Mouse (Mus musculus) gastrocnemius, adult 2 months (tissue): Measurements from ENCODE around the gene Rbm43. TPM values are rescaled to one million over a fixed set of nuclear protein-coding genes. Genes with fewer than 3 reads are reported as not detected.
"Not testable (repeated sequence)": the region's sequence is repeated elsewhere in the genome, so short reads cannot be mapped to it uniquely, and the experiment has no call there.

Experiments
- DNase-seq: peaks from one replicate; pipeline ENCODE4 v3.0.0; 2022
- H3K27ac ChIP-seq: fragments of 200-600 bp; 2 replicates; pipeline ENCODE4 v1.8.1; 2022; ENCODE audit warnings: mild to moderate bottlenecking
- H3K4me3 ChIP-seq: fragments of 200-600 bp; 2 replicates; pipeline ENCODE4 v1.8.1; 2022; ENCODE audit warnings: mild to moderate bottlenecking, moderate library complexity
- CTCF ChIP-seq: fragments of 200-600 bp; IDR thresholded peaks from 2 replicates; pipeline ENCODE4 v1.8.1; 2022; ENCODE audit warnings: antibody characterized with exemption, mild to moderate bottlenecking, moderate library complexity
- intact Hi-C: fragments of 180-260 bp; cut with DNase I; formaldehyde crosslinking; loops from one replicate; pipeline ENCODE4 v1.15.1; 2025
- total RNA-seq, 2 experiments: library from RNA; stranded (reverse); gene quantifications; 2 replicates each; pipeline ENCODE4 v1.2.3; 2021

The Rbm43 gene
- total RNA-seq, 2 experiments from 2014 or later, result 1.0 to 1.2 TPM

- intact Hi-C loops, result no loop called here
- Histone ChIP-seq H3K27ac (no peak overlapping the region), H3K4me3 (no peak overlapping the region)
- DNase-seq, result no peak
- TF ChIP-seq CTCF, result no peak
These were observed 42.5 kb downstream of the Rbm43 start for GRCm38 (mm10) chr2:51892411-51892901.

- H3K4me3 ChIP-seq, result no peak overlapping the region
- no peak overlapping the region for H3K27ac ChIP-seq
- no peak for DNase-seq
- intact Hi-C loops, result no loop called here
- no peak for TF ChIP-seq CTCF
These were observed 44.0 kb downstream of the Rbm43 start for GRCm38 (mm10) chr2:51890961-51891360.

DNA sequence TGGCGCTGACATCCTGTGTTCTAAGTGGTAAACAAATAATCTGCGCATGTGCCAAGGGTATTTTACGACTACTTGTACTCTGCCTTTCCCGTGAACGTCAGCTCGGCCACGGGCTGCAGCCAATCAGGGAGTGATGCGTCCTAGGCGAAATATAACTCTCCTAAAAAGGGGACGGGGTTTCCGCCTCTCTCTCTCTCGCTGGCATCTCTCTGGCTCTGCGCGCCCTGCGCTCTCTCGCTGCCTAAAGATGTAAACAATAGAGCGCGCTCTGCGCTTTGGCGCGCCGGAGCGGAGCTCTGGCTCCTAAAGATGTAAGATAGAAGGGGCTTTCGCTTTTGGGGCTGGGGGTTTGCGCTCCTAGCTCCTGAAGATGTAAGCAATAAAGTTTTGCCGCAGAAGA is 44.8 kb downstream of the Rbm43 start:
- DNase-seq, H3K27ac ChIP-seq, intact Hi-C loops, H3K4me3 ChIP-seq: not testable (repeated sequence)

DNA sequence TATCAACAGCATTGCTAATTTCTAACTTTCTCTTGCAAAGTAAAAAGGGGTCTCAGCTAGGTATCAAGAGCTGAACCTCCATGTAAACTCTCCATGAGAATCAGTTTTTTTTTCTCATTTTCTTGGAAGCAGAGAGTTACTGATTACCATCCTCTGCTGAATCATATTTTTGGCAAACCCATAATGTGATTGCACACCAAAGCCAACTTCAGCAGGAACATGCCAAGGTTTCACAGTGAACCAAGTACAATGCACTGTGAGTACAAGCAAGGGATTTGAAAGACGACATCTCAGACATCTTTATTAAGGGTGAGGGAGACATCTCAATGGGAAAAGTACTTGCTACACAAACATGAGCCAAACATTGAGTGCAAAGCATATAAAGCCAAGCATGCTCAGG is 54.8 kb downstream of the Rbm43 start:
- intact Hi-C loops, result no loop called here
- DNase-seq, result no peak
- no peak overlapping the region for H3K27ac ChIP-seq
- H3K4me3 ChIP-seq, result no peak overlapping the region
- no peak for TF ChIP-seq CTCF

Other genes with a start within 250 kb of the Rbm43 start
- gene Nmi, start 38.3 kb upstream of the Rbm43 start, total RNA-seq, result 1 to 10 TPM; 2.4 to 3.2 TPM
- 1 to 10 TPM in 1 of 2 experiments, under 1 TPM in 1; 0.59 to 1.2 TPM for gene Tnfaip6, start 102.8 kb upstream of the Rbm43 start, total RNA-seq
- 10 to 100 TPM; 10.5 to 11.4 TPM for gene Rif1, start 137.7 kb upstream of the Rbm43 start, total RNA-seq